Mouse (Mus musculus): ENCODE measurements around the gene Cyp2j9.
A peak's percentile ranks its signal among the peaks of the same experiment; 100 is the strongest.
"Not testable (repeated sequence)": the region's sequence is repeated elsewhere in the genome, so short reads cannot be mapped to it uniquely, and the experiment has no call there.

Gene Cyp2j9

DNA sequence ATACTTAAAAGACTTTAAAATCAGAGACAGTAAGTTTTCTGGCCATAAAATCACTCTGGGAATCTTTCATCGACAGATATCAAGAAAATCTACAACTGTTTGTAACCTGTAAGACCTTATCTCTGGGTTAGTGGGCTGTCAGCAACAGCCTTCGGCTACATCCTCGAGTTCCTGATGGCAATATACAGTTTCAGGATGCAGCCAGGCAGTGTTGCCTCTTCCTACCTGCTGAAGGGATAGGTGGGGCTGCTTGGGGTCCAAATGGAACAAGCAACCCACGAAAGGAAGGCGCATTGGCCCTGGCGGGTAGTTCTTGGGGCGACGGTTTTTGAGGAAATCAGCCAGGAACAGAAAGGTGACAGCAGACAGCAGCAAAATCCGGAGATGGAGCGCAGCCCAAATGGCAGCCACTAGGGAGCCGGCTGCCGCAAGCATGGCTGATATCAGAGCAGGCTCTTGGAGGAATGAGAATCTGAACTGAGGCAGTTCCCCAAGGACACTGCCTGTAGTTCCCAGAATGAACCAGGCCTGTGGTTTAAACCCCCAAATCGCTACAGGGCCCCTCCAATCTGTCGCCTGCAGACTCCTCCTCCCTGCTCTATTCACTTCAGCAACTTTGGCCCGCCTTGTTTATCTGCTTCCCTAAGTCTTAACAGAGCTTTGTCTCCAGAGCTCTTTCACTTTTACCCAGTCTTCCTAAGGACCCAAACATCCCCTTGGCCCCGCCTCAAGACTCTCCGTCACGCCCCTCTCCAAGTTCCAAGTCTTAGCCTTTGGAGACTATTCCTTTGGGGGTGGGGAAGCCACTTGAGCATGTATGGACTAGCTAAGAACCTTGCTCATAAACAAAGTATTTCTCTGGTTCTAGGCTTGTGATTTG, at the start of gene Cyp2j9:
TSS of gene Cyp2j9 (minus strand) at position 668 of the 880 bp plus-strand sequence.
- DNase-seq (ENCODE audit: low spot score in 2 of 2): peak; percentile 74 to 81

DNA sequence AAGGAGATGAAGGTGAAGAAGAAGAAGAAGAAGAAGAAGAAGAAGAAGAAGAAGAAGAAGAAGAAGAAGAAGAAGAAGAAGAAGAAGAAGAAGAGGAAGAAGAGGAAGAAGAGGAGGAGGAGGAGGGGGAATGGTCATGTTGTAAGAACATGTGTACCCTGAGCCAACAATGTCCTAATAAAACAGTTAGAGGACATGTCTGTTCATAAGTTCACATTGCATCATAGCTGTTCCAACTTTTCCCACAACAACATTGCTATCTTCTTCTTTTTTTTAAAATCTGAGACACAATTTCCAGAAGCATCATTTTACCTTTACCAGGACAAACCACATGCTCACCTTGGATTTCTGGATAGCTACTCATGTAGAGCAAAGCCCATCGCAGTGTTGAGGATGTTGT, 44.1 kb upstream of the Cyp2j9 start:
- DNase-seq (ENCODE audit: low spot score in 2 of 2): no peak

DNA sequence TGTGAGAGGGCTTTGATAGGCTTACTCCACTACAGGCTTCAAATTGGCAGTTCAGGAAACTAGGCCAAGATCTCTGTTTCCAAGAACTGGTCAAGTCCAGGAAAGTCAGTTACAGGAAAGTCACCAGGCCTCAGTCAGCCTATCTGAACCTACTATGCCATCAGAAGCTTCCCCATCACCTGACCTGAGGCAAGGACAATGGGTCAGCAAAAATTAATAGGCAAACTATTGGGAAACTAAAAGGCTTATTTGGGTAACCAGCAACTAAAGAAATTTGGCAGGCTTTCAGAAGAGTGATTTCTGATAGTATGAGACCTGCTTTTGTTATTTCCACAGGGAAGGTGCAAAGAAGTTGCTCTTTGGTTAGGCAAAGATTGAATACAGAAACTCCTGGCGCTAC, 31.1 kb upstream of the Cyp2j9 start:
- no peak for DNase-seq (ENCODE audit: low spot score in 2 of 2)

DNA sequence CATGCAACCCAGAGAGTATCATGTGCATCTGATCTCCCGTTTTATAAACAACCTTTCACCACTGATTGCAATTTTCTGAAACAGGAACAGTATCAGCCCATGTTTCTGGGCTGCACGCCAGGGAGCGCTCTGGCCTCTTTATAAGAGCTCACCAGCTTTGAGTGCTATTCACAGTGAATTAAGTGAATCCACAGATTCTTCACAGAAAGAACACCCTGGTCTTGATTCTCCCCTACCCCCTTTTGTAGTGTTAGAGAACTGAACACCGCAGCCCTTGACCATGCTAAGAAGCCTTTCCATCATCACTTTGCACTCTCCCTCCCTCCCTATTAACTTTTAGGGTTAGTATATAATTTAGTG, 393 bp upstream of the Cyp2j9 start:
- DNase-seq (ENCODE audit: low spot score in 2 of 2): peak in 1 of 2 experiments; percentile 79

DNA sequence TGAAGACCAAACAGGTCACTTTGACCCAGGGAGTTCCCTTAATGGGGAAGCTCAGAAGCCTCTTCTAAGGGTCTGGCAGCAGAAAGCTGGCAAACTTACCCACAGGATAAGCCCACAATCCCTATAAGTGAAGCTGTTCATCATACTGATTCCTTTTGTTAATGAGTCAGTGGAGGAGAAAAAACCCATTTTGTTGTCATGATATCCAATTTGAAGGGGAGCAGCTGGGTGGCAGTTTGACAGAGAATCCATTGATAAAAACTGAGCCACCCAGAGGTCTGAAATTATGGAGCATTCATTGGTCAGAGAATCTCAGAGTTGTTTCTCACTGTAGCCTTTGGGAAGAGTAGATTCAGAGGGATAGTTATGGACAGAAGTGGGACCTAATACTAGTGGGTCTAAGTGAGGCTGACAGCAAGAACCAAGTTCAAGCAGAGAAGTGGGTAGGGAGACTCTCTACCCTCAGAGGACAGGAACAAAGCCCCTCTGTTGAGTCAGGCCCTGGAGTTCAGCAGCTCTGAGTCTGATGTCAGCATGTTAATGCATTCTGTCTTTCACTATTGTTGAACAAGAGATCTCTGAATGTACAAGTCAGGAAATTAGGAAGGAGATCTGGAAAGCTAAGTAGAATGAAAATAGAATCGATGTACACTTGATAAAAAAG, 9.8 kb downstream of the Cyp2j9 start:
- no peak for DNase-seq (ENCODE audit: low spot score in 2 of 2)

DNA sequence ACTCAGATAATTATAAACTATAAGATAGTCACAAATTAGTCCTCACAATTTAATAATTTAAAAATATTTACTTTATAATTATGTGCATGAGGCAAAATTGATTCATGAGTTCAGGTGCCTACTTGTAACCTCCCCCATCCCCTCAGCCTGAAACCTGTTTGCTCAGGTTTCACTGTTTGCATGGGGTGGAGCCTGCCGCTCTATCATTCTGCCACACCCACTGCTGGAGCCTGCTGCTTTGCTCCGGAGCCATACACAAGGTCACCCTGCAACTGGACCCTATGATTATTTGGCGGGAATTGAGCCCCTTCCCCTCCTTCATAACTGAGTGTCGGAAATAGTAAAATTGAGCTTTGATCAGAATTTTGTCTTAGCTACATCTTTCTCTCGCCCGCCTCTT, 11.0 kb downstream of the Cyp2j9 start:
- DNase-seq (ENCODE audit: low spot score in 2 of 2): not testable (repeated sequence)

DNA sequence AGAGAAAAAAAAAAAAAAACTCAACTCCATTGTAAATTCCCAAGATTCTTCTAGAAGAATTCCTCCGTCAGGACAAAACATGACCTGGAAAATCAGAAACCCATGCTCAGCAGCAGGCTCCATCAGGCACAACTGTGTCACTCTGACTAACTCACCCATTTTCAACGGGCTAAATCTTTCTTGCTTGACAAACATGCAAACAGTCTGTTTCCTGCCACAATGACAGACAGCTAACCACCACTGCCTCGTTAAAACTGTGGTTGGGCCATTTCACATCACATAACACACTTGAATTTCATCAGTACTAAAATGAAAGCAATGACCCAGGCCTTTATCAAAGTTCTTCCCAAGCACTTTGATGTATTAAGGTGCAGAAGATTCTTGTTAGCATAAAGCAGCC, 21.9 kb downstream of the Cyp2j9 start:
- no peak for DNase-seq (ENCODE audit: low spot score in 2 of 2)

DNA sequence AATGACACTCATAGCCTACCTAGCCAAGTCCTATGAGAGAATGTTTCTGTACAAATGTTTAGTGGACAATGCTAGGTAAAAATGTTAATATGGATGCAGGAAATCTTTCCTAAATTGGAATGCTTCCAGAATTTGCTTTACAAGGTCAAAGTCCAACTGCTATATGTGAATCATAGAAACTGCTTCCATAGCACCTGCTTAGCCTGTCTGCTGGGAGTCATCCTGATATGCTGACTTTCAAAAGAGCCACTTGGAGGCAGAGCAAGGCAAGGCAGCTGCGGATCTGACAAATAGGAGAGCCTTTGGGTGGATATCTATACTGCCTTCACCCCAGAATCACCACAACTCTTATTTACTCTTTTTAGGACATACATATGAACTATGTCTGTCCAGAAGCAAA, 23.4 kb downstream of the Cyp2j9 start:
- no peak for DNase-seq (ENCODE audit: low spot score in 2 of 2)

DNA sequence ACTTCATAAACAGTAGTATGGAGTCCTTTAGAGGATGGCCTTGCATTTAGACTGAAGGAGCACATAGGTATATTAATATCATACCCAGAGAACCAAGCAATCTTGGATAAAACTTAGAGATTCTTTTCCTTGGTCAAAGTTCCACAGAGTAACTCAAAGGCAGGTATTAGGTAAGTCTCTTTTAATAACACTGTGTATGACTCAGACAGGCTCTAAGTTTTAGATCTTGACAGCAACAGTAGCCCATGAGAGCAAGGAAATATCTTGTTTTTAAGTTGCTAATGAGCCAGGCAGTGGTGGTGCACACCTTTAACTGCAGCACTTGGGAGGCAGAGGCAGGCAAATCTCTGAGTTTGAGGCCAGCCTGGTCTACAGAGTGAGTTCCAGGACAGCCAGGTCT, 25.6 kb downstream of the Cyp2j9 start:
- DNase-seq (ENCODE audit: low spot score in 2 of 2): no peak

DNA sequence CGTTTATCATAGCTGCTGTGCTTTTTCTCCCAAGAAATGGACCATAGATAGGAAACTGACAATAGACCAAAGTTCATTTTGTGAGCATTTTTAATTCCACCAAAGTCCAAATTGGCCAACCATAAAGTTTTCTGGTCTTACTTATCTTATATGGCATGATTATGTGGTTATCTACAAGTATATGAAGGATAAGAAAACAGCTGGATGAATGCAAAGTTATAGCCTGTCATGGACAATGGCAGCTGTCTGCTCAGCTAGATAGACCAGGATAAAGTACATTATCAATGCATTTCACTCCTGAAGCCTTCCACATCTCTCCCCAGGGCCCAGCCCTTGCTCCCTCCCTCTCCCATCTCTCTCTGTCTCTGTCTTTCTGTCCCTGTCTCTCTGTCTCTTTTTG, 30.9 kb downstream of the Cyp2j9 start:
- no peak for DNase-seq (ENCODE audit: low spot score in 2 of 2)

DNA sequence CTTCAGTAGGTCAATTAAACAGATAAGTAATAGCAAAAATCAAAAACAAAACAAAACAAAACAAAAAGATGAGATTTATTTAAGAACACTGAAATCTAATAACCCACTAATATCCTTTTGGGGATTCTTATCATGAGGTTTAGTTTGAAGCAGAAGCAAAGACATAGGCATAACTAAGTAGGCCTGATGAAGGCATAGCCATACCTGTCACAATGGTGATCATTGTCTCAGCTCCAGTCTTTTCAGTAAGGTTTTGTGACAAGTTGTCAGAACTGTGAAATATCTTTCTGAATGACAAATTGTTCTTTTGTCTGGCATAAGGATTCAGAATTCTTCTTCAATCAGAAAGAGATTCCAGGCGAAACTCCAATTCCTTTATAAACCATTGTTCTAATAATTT, 31.6 kb downstream of the Cyp2j9 start:
- no peak for DNase-seq (ENCODE audit: low spot score in 2 of 2)

DNA sequence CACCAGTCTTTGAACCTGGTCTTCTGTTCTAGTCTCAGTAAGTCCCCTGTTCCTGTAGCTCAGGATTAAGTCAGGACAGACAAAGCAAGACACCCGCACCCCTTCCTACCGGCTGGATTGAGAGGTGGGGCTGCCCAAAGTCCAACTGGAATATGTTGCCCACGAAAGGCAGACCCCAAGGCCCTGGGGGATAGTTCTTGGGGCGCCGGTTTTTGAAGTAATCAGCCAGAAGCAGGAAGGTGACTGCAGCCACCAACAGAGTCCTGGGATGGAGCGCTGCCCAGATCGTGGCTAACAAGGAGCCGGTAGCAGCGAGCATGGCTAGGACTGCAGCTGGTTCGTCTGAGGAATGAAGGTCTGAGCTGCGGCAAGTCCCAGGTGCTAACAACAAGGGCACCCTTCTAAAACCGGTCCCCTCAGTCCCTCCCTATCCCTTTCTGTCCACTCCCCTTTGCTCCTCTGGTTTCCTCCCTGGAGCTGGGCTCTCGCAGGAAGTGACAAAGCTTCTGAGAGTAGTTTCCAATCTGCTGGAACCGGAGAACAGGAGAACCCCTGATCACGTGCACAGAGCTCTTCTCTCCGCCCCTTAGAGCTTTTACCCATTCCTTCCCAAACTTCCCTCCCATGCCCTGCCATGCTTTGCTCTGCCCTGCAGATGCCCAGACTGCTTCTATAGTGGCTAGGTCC, 38.1 kb downstream of the Cyp2j9 start, which contains the start of gene Cyp2j6:
TSS of gene Cyp2j6 (minus strand) at position 529 of the 687 bp plus-strand sequence.
- peak; percentile 18 to 45 for DNase-seq (ENCODE audit: low spot score in 2 of 2)

DNA sequence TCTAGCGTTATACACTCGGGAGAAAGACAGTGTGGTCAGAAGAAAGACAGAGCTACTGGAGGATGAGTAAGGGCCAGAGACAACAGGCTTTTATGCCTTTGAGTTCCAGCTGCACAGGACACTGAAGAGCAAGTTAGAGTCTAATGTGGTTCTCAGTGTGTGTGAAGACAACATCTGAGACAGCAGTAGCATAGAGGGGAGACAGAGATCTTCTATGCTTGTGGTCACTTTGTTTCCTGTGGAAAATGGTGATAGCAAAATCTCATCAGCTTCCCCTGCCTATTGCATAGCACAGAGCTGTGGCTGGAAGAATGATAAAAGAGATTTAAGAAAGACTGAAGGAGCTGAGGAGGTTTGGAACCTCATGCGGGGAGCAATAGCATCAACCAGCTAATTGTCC, 39.8 kb downstream of the Cyp2j9 start:
- no peak for DNase-seq (ENCODE audit: low spot score in 2 of 2)

DNA sequence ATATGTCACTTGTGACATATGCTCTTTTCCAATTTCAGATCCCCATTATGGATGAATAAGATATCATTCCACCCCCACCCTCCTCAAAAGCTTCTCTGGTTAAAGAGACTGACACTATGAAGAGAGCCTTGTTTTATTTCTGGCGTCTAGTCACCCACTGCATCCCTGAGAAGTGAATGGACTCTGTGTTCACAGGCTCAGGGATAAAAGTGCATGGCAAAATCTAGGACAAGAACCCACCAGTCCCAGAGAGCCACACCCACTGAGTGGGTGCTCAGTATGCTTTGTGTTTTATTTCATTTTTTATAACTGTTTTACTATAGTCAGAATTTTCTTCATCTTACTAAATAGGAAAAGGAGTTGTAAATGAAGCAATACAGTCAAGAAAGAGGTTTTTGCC, 45.4 kb downstream of the Cyp2j9 start:
- no peak for DNase-seq (ENCODE audit: low spot score in 2 of 2)

DNA sequence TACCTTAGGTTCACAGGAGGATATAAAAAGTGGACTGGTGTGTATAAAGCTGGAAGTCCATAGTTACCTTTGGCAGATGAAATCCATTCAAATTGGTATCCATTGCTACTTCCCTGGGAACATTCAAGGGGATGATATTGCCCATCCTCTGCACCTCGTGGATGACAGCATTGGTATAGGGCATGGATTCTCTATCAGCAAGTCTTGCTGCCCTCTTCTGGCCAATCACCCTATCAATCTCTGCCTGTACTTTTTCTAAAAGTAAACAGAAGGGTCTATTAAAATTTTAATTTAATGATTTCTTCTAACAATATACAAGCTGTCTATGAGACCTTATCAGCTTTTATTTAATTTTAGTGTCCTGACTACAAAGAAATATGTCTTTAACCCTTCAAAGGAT, 65.6 kb downstream of the Cyp2j9 start:
- DNase-seq (ENCODE audit: low spot score in 2 of 2): no peak

DNA sequence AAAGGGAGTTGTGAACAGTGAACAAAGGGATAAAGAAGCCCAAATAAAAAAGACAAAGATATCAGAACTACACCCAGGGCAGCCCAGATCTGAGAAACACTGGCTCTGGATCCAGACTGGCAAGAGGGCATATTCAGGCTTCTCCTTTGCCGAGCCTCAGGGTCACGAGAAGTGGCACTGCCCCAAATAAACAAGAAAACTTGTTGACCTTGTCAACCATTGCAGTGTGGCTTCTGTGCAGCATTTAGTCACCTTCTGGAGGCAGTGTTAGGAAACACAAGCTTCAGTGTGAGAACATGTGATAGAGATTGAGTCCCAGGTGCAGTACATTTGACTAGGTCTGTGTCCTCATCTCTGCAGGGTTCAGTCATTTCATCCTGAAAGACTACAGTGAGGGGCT, 69.1 kb downstream of the Cyp2j9 start:
- DNase-seq (ENCODE audit: low spot score in 2 of 2): no peak
